Mouse (Mus musculus) liver, embryonic 12.5 days (tissue): Measurements from ENCODE around the gene Tmem39b. TPM values are rescaled to one million over a fixed set of nuclear protein-coding genes. Genes with fewer than 3 reads are reported as not detected.

ENCODE experiments used
- ATAC-seq: fragments of 200-750 bp; cut with Nextera tagmentation; 2 replicates; pipeline ENCODE4 v1.8.0; 2017; ENCODE audit warnings: moderate number of reproducible peaks, mild to moderate bottlenecking, moderate library complexity
- H3K27ac ChIP-seq: fragments of 300-500 bp; sonication (generic); 2 replicates; pipeline ENCODE4 v1.5.1; 2016; ENCODE audit warnings: mild to moderate bottlenecking
- H3K27me3 ChIP-seq: fragments of 300-500 bp; sonication (generic); replicated peaks from 2 replicates; pipeline ENCODE4 v1.6.1; 2016; ENCODE audit warnings: mild to moderate bottlenecking, moderate library complexity
- H3K36me3 ChIP-seq: fragments of 300-500 bp; sonication (generic); 2 replicates; pipeline ENCODE4 v1.6.1; 2016; ENCODE audit warnings: mild to moderate bottlenecking, moderate library complexity
- H3K4me1 ChIP-seq: fragments of 300-500 bp; sonication (generic); 2 replicates; pipeline ENCODE4 v1.6.1; 2016
- H3K4me2 ChIP-seq: fragments of 300-500 bp; sonication (generic); 2 replicates; pipeline ENCODE4 v1.6.1; 2016; ENCODE audit warnings: mild to moderate bottlenecking, moderate library complexity
- H3K4me3 ChIP-seq: fragments of 300-500 bp; sonication (generic); 2 replicates; pipeline ENCODE4 v1.5.1; 2016; ENCODE audit warnings: mild to moderate bottlenecking, moderate library complexity
- H3K9ac ChIP-seq: fragments of 300-500 bp; sonication (generic); 2 replicates; pipeline ENCODE4 v1.6.1; 2016; ENCODE audit warnings: mild to moderate bottlenecking, moderate library complexity
- H3K9me3 ChIP-seq: fragments of 300-500 bp; sonication (generic); replicated peaks from 2 replicates; pipeline ENCODE4 v1.6.1; 2016; ENCODE audit warnings: mild to moderate bottlenecking, moderate library complexity
- WGBS: fragments of 180-500 bp; shearing (Covaris S2); methylation state at CpG from one replicate; pipeline ENCODE4 v1.1.7; 2016; ENCODE audit not compliant: insufficient replicate concordance; 5-methylcytosine and 5-hydroxymethylcytosine counted together
- polyA plus RNA-seq: library from polyadenylated mRNA; unstranded; fragments of >200 nt; fragmentation: Nextera tagmentation; extraction: Ambion mirVana; gene quantifications from 2 replicates; pipeline ENCODE4 v1.2.1, GENCODE M21; 2016

Gene Tmem39b
- polyA plus RNA-seq, 1 experiment from 2014 or later: 6.0 TPM

DNA sequence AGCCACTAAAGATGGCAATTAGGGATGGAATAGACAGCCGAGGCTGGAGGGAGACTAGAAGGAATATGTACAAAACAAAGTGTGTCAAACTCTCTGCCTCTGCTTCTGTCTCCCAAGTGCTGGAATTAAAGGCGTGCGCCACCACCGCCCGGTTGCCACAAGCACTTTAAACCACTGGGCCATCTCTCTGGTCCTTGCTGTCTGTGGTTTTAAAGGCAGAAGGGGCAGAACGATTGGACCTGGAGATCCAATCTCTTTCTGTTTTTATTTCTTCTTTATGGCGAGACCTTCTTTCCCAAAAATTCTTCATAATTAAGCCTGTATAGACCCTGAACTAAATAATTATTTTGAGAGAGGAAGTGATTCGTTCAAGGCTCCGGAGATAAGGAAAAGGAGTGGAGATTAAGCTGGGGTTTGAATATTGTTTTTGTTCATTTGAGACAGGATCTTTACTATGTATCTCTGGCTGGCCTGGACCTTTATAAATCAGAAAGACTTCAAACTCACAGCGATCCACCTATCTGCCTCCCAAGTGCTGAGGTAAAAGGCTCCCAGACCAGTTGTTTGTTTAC is 23.7 kb downstream of the Tmem39b start:
- 4% methylated on average over 10 of the region's 10 CpGs for WGBS

DNA sequence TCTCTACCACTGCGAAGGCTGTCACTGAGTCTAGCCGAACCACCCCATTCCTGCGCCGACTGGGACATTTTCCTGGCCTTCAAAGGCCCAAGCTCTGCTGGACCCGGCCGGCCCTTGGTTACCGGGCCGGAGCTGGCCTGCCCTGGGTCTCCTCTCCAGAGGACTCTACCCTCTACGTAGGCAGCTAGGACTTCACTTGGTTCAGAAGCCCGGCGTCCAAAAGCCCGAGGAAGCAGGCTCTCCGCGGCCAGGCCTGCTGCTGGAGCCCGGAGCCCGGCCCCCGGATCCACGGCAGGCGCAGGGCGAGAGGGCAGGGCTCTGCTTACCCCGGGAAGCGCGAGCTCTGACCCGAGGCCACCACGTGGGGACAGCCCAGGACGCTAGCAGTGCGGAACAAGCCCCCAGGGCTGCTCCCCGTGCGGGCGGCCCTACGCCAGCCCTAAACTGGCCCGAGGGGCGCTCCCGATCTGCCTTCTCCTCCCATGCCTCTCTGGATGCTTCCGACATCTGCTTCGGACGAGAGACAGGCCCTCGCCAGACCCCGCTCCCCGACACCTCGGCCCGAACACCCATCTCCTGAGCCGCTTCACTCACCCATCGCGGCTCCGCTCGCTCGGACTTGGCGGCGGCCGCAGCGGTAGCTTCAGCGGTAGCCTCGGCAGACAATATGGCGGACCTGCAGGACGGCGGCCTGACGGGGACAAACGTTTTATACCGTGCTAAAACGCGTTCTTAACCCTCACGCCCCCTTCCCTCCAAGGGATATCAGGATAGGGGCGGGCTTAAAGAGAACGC is 24.4 kb downstream of the Tmem39b start, which contains the start of gene Kpna6:
TSS of gene Kpna6 (minus strand) at position 685 of the 795 bp plus-strand sequence.
- peak within 1 kb of the TSS; percentile 92 for H3K9ac ChIP-seq
- peaks cover 32% of the 10 kb centered on the region for H3K4me1 ChIP-seq
- H3K4me2 ChIP-seq: peak within 1 kb of the TSS; percentile 72
- under 1% methylated on average over 65 of the region's 65 CpGs for WGBS
- H3K27me3 ChIP-seq: no peaks in the 10 kb centered on the region
- H3K36me3 ChIP-seq: peaks cover 26% of the 10 kb centered on the region
- ATAC-seq: peak; percentile 79
- H3K9me3 ChIP-seq: no peaks in the 10 kb centered on the region
- peak within 1 kb of the TSS; percentile 82 for H3K4me3 ChIP-seq
- peak within 1 kb of the TSS; percentile 90 for H3K27ac ChIP-seq

More for the DNA sequence above, 23.7 kb downstream of the Tmem39b start:
- H3K36me3 ChIP-seq: peaks cover 24% of the 10 kb centered on the region
- H3K9ac ChIP-seq: peak overlapping the region; percentile 92
- H3K4me2 ChIP-seq: peak overlapping the region; percentile 72
- H3K27ac ChIP-seq: peak overlapping the region; percentile 90
- no peak; the same call in 1 of the 2 replicates for ATAC-seq
- no peaks in the 10 kb centered on the region for H3K9me3 ChIP-seq
- H3K27me3 ChIP-seq: no peaks in the 10 kb centered on the region
- peaks cover 32% of the 10 kb centered on the region for H3K4me1 ChIP-seq
- H3K4me3 ChIP-seq: peak overlapping the region; percentile 82

DNA sequence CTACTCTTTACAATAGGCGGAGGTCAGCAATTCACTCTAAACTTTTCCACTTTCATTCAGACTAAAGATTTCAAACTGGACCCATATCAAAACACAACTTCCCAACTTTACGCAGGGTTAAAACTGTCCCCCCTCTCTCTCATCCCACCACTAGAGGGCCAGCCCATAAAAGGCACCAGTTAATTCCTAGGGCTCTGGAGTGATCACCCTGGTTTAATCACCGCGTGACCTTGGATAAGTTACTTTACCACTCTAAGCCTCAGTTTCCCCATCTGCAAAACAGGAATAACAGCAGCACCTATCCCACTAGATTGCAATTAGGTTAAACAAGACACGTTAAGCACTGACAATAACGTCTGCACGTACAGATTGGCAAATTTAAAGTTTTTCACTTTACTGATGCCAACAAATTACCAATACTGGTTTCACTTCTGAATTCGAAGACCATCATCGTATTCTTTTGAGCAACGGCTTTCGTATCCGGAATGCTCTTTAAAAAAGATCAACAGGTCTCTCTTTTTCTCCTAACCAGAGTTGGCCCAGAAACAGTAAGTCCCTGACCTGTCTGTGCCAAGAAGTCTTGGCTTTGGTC is 25.1 kb downstream of the Tmem39b start:
- peak overlapping the region; percentile 72 for H3K4me2 ChIP-seq
- peak; percentile 73 for ATAC-seq
- no peaks in the 10 kb centered on the region for H3K27me3 ChIP-seq
- WGBS: 5% methylated on average over 12 of the region's 12 CpGs
- peak overlapping the region; percentile 90 for H3K27ac ChIP-seq
- peak overlapping the region; percentile 92 for H3K9ac ChIP-seq
- no peaks in the 10 kb centered on the region for H3K9me3 ChIP-seq
- peak overlapping the region; percentile 82 for H3K4me3 ChIP-seq
- H3K36me3 ChIP-seq: peaks cover 25% of the 10 kb centered on the region
- peaks cover 32% of the 10 kb centered on the region for H3K4me1 ChIP-seq

DNA sequence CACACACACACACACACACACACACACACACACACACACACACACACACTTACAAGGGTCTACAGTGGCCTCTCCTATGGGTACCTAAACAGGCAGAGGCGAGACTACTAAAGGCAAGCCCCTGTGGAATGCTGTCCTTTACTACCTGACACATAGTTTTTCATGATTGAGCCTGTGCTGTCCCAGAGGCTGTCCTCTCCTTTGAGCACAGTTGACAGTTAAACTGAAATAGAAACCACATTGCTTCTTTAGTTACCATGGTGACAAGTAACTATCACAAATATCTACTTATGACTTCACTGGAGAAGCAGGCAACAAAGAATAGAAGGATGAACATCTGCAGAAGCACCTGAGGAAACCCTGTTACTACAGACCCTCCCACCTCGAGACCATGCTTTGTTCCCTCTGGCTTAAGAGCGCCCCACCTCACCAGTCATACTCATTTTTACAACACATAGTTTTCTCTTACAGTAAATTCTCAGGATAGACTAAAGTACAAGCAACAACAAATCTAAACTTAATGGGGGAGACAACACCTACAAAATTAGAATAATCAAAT is 34.3 kb downstream of the Tmem39b start:
- Histone ChIP-seq H3K4me1 (no peaks in the 10 kb centered on the region), H3K27ac (no peak overlapping the region), H3K9me3 (no peaks in the 10 kb centered on the region), H3K4me2 (no peak overlapping the region), H3K9ac (no peak overlapping the region), H3K4me3 (no peak overlapping the region), H3K27me3 (no peaks in the 10 kb centered on the region), H3K36me3 (peaks cover 80% of the 10 kb centered on the region)
- WGBS: 78% methylated on average over 3 of the region's 3 CpGs
- no peak for ATAC-seq

DNA sequence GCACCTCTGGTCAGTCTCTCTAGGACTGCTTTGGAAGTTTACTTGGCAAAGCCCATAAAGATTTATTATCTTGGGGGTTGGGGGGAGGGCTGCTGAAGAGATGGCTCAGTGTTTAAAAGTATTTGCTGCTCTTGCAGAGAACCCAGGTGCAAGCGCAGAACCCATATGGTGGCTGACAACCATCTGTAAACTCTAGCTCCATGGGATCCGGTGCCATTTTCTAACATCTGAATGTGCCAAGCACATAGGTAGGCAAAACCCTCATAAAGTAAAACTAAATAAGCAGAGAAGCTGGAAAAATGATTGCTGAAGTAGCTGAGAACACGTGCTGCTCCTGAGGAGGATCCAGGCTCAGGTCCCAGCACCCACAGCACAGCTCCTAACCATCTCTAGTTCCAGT is 35.1 kb downstream of the Tmem39b start:
- WGBS: 87% methylated on average over 3 of the region's 3 CpGs
- Histone ChIP-seq H3K4me2 (no peak overlapping the region), H3K9me3 (no peaks in the 10 kb centered on the region), H3K36me3 (peaks cover 82% of the 10 kb centered on the region), H3K4me1 (no peaks in the 10 kb centered on the region), H3K27me3 (no peaks in the 10 kb centered on the region), H3K4me3 (no peak overlapping the region), H3K9ac (no peak overlapping the region), H3K27ac (no peak overlapping the region)
- no peak for ATAC-seq

DNA sequence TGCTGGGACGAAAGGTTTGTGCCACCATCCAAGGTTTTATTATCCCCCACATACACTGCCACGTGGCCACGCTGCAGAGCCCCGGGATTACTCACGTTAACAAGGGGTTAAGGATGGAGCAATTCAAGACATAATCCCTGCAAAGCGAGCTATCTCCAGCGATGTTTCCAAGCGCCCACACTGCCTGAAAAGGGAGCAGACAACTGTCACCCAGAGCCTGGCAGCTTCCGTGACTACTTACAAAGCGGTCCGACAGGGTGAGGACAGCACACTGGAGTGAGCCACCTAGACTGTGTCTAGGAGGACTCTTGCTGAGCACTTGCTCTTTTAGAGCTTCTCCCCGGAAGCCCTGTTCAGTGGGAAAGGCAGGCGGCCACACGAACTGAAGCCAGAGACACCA is 41.9 kb downstream of the Tmem39b start:
- H3K4me1 ChIP-seq: no peaks in the 10 kb centered on the region
- H3K27me3 ChIP-seq: no peaks in the 10 kb centered on the region
- H3K4me2 ChIP-seq: no peak overlapping the region
- H3K4me3 ChIP-seq: no peak overlapping the region
- 86% methylated on average over 14 of the region's 14 CpGs for WGBS
- no peak overlapping the region for H3K9ac ChIP-seq
- H3K27ac ChIP-seq: no peak overlapping the region
- no peaks in the 10 kb centered on the region for H3K9me3 ChIP-seq
- no peak for ATAC-seq
- H3K36me3 ChIP-seq: peaks cover 97% of the 10 kb centered on the region

DNA sequence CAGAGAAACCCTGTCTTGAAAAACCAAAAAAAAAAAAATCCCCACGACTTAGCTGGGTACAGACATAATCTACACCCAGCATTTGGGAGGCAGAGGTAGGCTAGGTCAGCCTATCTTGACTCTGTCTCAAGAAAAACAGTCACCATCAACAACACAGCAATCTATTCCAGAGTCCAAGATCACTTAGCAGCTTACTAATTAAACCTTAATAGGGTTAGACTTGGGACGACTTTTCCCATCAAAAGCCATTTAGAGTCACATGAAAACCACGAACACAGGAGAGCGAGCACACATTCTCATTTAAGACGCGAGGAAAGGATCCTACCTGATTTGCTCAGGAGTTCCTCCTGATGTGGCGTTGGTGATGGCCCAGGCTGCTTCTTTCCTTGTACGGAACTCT is 46.3 kb downstream of the Tmem39b start:
- H3K9ac ChIP-seq: no peak overlapping the region
- 85% methylated on average over 8 of the region's 8 CpGs for WGBS
- H3K9me3 ChIP-seq: no peaks in the 10 kb centered on the region
- H3K36me3 ChIP-seq: peaks cover 96% of the 10 kb centered on the region
- no peaks in the 10 kb centered on the region for H3K4me1 ChIP-seq
- H3K4me2 ChIP-seq: no peak overlapping the region
- H3K27me3 ChIP-seq: no peaks in the 10 kb centered on the region
- ATAC-seq: no peak
- H3K4me3 ChIP-seq: no peak overlapping the region
- no peak overlapping the region for H3K27ac ChIP-seq

DNA sequence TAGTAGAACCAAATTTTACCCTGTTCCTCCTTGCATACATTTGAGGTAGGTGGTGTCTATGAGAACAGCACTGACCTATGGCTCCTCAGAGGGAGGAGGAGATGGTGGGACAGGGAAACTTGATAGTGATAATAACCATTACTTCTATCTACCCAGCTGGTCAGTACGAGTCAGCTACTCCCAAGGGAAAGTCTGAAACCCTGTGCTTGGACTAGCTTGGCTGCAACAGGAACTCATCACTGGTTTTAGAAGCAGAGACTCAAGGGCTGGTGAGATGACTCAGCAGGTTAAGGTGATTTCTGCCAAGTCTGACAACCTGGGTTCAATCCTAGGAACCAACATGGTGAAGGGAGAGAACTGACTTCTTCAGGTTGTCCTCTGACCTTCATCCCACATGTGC is 48.0 kb downstream of the Tmem39b start:
- Histone ChIP-seq H3K27me3 (no peaks in the 10 kb centered on the region), H3K27ac (no peak overlapping the region), H3K4me3 (no peak overlapping the region), H3K4me2 (no peak overlapping the region), H3K9ac (no peak overlapping the region), H3K36me3 (peaks cover 88% of the 10 kb centered on the region), H3K9me3 (no peaks in the 10 kb centered on the region), H3K4me1 (no peaks in the 10 kb centered on the region)
- no peak for ATAC-seq
- WGBS: 79% methylated on average over 1 of the region's 1 CpGs

DNA sequence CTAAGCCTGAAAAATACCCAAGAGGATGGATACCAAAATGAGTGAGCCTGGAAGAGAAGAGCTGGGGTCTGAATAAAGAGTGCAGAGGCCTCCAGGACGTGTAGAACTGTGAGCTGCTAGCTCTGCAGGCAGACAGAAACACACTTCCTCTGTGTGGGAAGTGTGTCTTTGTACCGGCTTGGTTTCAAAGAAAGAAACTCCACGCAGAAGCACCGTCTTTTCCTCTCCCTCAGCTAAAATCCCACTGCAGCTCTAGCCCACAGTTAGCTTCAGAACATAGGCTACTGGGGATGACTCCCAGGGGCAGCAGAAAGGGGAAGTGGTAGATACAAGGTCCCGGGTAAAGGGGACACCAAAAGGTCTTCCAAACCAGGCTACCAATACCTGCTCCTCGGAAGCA is 51.4 kb downstream of the Tmem39b start:
- peaks cover 10% of the 10 kb centered on the region for H3K4me1 ChIP-seq
- peaks cover 56% of the 10 kb centered on the region for H3K36me3 ChIP-seq
- 63% methylated on average over 6 of the region's 6 CpGs for WGBS
- H3K4me2 ChIP-seq: no peak overlapping the region
- H3K27ac ChIP-seq: no peak overlapping the region
- H3K4me3 ChIP-seq: no peak overlapping the region
- no peak overlapping the region for H3K9ac ChIP-seq
- ATAC-seq: no peak
- no peaks in the 10 kb centered on the region for H3K9me3 ChIP-seq
- H3K27me3 ChIP-seq: no peaks in the 10 kb centered on the region

DNA sequence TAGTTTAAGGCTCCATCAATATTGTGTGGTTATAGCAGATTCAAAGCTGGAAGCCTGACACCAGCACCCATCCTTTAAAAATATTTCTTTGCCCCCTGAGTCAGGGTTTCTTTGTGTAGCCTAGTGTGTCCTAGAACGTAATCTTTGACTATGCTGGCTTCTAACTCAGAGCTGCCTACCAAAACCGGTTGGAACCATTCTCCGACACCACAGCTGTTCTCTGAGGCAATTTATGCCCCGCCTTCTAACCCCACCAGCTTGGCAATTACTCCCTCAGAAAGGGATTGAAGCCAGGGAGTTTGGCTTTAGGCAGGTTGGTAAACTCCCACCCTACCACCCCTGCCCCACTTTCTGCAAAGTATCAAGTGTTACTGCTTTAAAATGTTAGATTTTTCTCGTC is 54.9 kb downstream of the Tmem39b start:
- H3K27ac ChIP-seq: peak overlapping the region; percentile 71

DNA sequence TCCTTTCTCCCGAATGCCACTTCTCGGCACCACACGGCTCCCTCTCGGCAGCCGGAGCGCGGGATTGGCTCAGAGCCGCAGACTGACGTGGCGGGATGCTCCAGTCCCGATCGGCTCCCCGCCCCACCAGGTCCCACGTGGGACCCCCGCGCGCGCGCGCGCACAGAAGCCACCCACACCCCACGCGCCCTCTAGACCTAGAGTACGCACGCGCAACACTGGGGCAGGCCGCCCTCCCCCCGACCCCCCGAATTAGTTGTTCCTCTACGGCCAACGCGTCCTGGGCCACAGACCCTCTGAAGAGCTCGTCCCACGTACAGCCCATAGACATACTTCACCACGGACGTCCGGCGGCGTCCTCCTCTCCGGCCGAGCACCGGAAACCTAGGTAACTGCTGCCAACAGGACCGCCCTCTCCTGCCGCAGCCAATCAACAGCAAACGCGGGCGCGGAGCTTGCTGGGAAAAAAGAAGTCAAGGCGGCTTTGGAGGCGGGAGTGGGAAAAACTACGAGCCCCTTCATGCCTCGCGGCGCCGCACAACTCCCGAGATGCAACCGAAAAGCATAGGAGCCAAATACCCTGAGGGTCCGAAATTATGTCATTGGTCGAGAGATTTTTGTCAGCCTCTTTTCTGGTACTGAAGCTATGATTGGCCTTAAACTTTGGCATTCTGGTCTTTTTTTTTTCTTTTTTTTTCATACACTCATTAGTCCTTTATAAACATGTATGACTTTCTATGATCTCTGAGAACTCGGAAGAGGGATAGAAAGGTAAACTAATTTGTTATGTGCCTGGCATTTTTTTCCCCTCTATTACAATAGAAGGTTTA is 55.8 kb downstream of the Tmem39b start, which contains the start of gene Txlna:
TSS of gene Txlna (minus strand) at position 428 of the 830 bp plus-strand sequence.
- ATAC-seq: peak; percentile 91
- Histone ChIP-seq H3K36me3 (peaks cover 52% of the 10 kb centered on the region), H3K27ac (peak within 1 kb of the TSS; percentile 89), H3K9me3 (no peaks in the 10 kb centered on the region), H3K9ac (peak within 1 kb of the TSS; percentile 85), H3K4me1 (peaks cover 35% of the 10 kb centered on the region), H3K4me2 (peak within 1 kb of the TSS; percentile 94), H3K27me3 (no peaks in the 10 kb centered on the region), H3K4me3 (peak within 1 kb of the TSS; percentile 75)
- under 1% methylated on average over 60 of the region's 60 CpGs for WGBS

More for the DNA sequence above, 54.9 kb downstream of the Tmem39b start:
- Histone ChIP-seq H3K9me3 (no peaks in the 10 kb centered on the region), H3K9ac (peak overlapping the region; percentile 45; the same call in 1 of the 2 replicates), H3K4me2 (peak overlapping the region; percentile 94), H3K36me3 (peaks cover 50% of the 10 kb centered on the region), H3K27me3 (no peaks in the 10 kb centered on the region), H3K4me1 (peaks cover 31% of the 10 kb centered on the region), H3K4me3 (peak overlapping the region; percentile 75)
- ATAC-seq: no peak
- 54% methylated on average over 5 of the region's 5 CpGs for WGBS
